8 mouse cellular contexts compared by ENCODE assay signal in the genomic region with DNA sequence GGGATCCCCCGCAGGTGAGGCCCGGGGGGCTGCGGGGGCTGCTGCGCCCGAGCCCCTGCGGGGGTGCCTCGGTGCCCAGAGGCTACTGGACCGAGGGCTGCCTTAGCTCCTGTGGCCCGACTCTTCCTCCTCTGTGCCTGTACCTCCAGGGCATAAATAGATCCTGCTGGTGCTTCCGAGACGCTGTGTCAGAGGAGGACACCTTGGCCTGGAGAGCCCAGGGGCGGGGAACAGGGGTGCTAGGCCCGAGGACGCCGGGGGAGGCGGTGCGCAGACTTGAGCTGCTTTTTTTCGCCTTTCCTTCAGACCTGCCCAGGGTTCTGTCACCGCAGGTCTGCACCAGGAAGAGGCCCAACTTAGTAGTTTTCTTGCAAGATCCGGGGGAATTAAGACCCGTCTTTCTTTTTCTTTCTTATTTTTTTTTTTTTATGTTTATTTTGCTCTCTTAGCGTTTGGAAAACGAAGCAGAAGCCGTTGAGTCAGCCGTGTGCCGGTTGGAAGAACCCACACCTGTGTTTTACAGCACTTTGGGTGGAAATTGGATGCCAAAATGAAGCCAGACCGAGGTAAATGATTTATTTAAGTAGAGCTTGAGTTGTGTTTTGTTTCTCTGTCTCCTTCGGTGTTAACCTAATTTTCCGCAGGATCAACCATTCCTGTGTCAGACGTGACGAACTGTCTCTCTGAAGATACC. TPM values are rescaled to one million over a fixed set of nuclear protein-coding genes. Genes with fewer than 3 reads are reported as not detected.
DNase-seq lines count a peak whose midpoint lies in the region; ATAC-seq and TF ChIP-seq lines count a peak whose summit lies in the region.

No protein-coding gene starts in this region.

- no peaks in the 10 kb centered on the region for H3K27me3 ChIP-seq in liver, embryonic 14.5 days (ENCODE audit: control insufficient read depth, insufficient read depth, low read length)

- TF ChIP-seq EP300 in liver, embryonic 14.5 days (IDR thresholded peaks at IDR 0.05; ENCODE audit: low read depth): no peak

- peak overlapping the region; percentile 58 for H3K9ac ChIP-seq in liver, embryonic 14.5 days (replicated peaks)

- DNase-seq in 3134 (ENCODE audit: extremely low read depth, insufficient read length, low spot score): peak; percentile 75
- DNase-seq in T-cell, adult 2 months (ENCODE audit: low spot score): peak; percentile 82
- DNase-seq in embryo, embryonic 10.5 days (ENCODE audit: low spot score): peak; percentile 67
- peak; percentile 98 for DNase-seq in heart, adult 11 months
- peak; percentile 74 for DNase-seq in kidney, adult 11 months
- DNase-seq in liver, embryonic 14.5 days (ENCODE audit: low read depth in 3 of 3, low spot score in 3 of 3): no peak
- peak; percentile 64 to 76 for DNase-seq in natural killer cell, adult 2 months (ENCODE audit: low spot score in 2 of 2)
- DNase-seq in testis, postnatal 10 days (ENCODE audit: low spot score): peak; percentile 81

- H3K36me3 ChIP-seq in liver, embryonic 14.5 days (replicated peaks; ENCODE audit: control insufficient read depth, insufficient read depth, low read depth): no peaks in the 10 kb centered on the region

- H3K4me3 ChIP-seq in liver, embryonic 14.5 days (ENCODE audit: insufficient read depth in 1 of 2, low read depth in 2 of 2, low read length in 2 of 2): peak overlapping the region; percentile 53 to 62

- no peak overlapping the region; the same call in 1 of the 2 replicates for H3K27ac ChIP-seq in liver, embryonic 14.5 days

- peak overlapping the region; percentile 85 for H3K4me2 ChIP-seq in liver, embryonic 14.5 days (ENCODE audit: low read depth)

- no peaks in the 10 kb centered on the region for H3K9me3 ChIP-seq in liver, embryonic 14.5 days (ENCODE audit: control insufficient read depth, low read length)

- WGBS in liver, embryonic 14.5 days (ENCODE audit: insufficient replicate concordance): 9% methylated on average over 31 of the region's 31 CpGs

- peak; percentile 71 for ATAC-seq in liver, embryonic 14.5 days (ENCODE audit: insufficient read depth)

- peaks cover 0 to 7% of the 10 kb centered on the region in 2 experiments; a peak in 2 of 4 replicates for H3K4me1 ChIP-seq in liver, embryonic 14.5 days (replicated peaks; ENCODE audit: control insufficient read depth in 2 of 2, insufficient read depth in 2 of 2, low read length in 1 of 2)

- no peak for TF ChIP-seq CTCF in liver, embryonic 14.5 days (IDR thresholded peaks at IDR 0.05; ENCODE audit: low read depth)

RNA-seq across cellular contexts. Expression of gene Fam214a, which starts 0.7 kb away (rescaled TPM):
- polyA plus RNA-seq in liver, embryonic 14.5 days (2012; rRNA removed): 0.78 TPM in 2 replicates
- polyA plus RNA-seq in liver, embryonic 14.5 days (2014; fragmentation: Nextera tagmentation; extraction: Ambion mirVana): 1.5 TPM in 2 replicates

Comparison
In these comparisons a context has a peak if more than half of its experiments do, and no peak if none do; other contexts are left out.
1. DNase-seq: peak in 3134 (single experiment), T-cell, adult 2 months (single experiment), embryo, embryonic 10.5 days (single experiment), heart, adult 11 months (single experiment), kidney, adult 11 months (single experiment), natural killer cell, adult 2 months (2 of 2) and testis, postnatal 10 days (single experiment); none in liver, embryonic 14.5 days (0 of 3).